Mouse (Mus musculus): ENCODE measurements around the gene Krba1. TPM values are rescaled to one million over a fixed set of nuclear protein-coding genes. Genes with fewer than 3 reads are reported as not detected.

The Krba1 gene
- polyA plus RNA-seq, 1 experiment from 2014 or later: 33.3 TPM

- H3K9ac ChIP-seq: no peak overlapping the region
- ATAC-seq (replicated peaks): no peak
- H3K36me3 ChIP-seq (replicated peaks): peaks cover 84% of the 10 kb centered on the region
- WGBS: 93% methylated on average over 6 of the region's 6 CpGs
- no peak overlapping the region for H3K4me3 ChIP-seq
- H3K9me3 ChIP-seq: no peaks in the 10 kb centered on the region
- no peak overlapping the region for H3K4me2 ChIP-seq
- H3K27me3 ChIP-seq (replicated peaks): no peaks in the 10 kb centered on the region
- no peaks in the 10 kb centered on the region for H3K4me1 ChIP-seq
- H3K27ac ChIP-seq: no peak overlapping the region
These were observed 16.1 kb downstream of the Krba1 start for GRCm38 (mm10) chr6:48411193-48412092.

DNA sequence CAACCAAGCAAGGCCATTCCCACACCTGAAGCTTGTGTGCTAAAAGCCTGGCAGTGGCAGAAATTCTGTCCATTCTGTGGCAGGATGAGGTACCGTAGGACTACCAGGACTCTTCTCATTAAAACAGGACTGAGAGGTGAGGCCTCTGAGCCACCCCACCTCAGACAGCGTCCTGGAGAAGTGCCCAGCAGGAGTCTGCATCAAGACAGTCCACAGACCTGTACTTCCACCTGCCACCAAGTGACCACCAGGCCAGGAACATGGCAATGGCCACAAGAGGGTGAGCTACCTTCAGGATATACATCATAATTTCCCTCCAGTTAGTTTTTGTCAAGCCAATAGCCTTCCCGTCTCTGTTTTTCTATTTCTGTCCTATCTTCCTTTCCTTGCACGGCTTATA, 16.8 kb downstream of the Krba1 start:
- Histone ChIP-seq H3K27ac (no peak overlapping the region), H3K9ac (no peak overlapping the region), H3K4me2 (no peak overlapping the region), H3K36me3 (replicated peaks) (peaks cover 84% of the 10 kb centered on the region), H3K4me1 (no peaks in the 10 kb centered on the region), H3K9me3 (no peaks in the 10 kb centered on the region), H3K4me3 (no peak overlapping the region), H3K27me3 (replicated peaks) (no peaks in the 10 kb centered on the region)
- WGBS: 94% methylated on average over 4 of the region's 4 CpGs
- no peak for ATAC-seq (replicated peaks)

- no peak overlapping the region for H3K4me2 ChIP-seq
- peaks cover 79% of the 10 kb centered on the region for H3K36me3 ChIP-seq (replicated peaks)
- ATAC-seq (replicated peaks): no peak
These were observed 17.3 kb downstream of the Krba1 start for GRCm38 (mm10) chr6:48412662-48413061.

DNA sequence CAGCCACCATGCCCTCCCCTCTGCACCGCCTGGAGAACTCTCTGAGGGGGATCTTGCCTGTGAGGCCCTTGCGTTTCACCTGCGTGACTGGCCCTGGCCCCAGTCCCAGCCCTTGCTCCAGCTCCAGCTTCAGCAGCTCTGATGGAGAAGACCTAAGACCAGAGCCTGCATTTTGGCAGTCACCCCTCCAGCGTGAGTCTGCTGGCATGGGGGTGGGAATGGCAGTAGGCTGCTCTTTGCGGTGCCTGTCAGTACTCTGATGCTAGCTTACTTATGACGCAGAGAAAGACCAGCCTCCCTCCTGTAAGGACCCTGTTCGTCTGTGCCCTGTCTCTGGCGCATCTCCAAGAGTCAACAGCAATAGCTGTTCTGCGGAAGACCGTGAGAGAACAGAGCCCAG, 17.7 kb downstream of the Krba1 start:
- H3K27ac ChIP-seq: no peak overlapping the region
- H3K36me3 ChIP-seq (replicated peaks): peaks cover 76% of the 10 kb centered on the region
- ATAC-seq (replicated peaks): no peak
- WGBS: 88% methylated on average over 10 of the region's 10 CpGs
- H3K4me2 ChIP-seq: no peak overlapping the region
- H3K9ac ChIP-seq: no peak overlapping the region
- H3K27me3 ChIP-seq (replicated peaks): no peaks in the 10 kb centered on the region
- no peaks in the 10 kb centered on the region for H3K4me1 ChIP-seq
- no peaks in the 10 kb centered on the region for H3K9me3 ChIP-seq
- no peak overlapping the region for H3K4me3 ChIP-seq

More at GRCm38 (mm10) chr6:48412662-48413061, 17.3 kb downstream of the Krba1 start:
- H3K27me3 ChIP-seq (replicated peaks): no peaks in the 10 kb centered on the region
- 90% methylated on average over 3 of the region's 3 CpGs for WGBS
- H3K27ac ChIP-seq: no peak overlapping the region
- no peak overlapping the region for H3K9ac ChIP-seq
- no peak overlapping the region for H3K4me3 ChIP-seq
- no peaks in the 10 kb centered on the region for H3K4me1 ChIP-seq
- no peaks in the 10 kb centered on the region for H3K9me3 ChIP-seq

GRCm38 (mm10) chr6:48414886-48415285, 19.5 kb downstream of the Krba1 start:
- Histone ChIP-seq H3K4me3 (no peak overlapping the region), H3K27me3 (replicated peaks) (no peaks in the 10 kb centered on the region), H3K36me3 (replicated peaks) (peaks cover 59% of the 10 kb centered on the region), H3K27ac (no peak overlapping the region), H3K9me3 (no peaks in the 10 kb centered on the region), H3K4me2 (no peak overlapping the region), H3K9ac (no peak overlapping the region), H3K4me1 (no peaks in the 10 kb centered on the region)
- WGBS: 96% methylated on average over 1 of the region's 1 CpGs
- ATAC-seq (replicated peaks): no peak

DNA sequence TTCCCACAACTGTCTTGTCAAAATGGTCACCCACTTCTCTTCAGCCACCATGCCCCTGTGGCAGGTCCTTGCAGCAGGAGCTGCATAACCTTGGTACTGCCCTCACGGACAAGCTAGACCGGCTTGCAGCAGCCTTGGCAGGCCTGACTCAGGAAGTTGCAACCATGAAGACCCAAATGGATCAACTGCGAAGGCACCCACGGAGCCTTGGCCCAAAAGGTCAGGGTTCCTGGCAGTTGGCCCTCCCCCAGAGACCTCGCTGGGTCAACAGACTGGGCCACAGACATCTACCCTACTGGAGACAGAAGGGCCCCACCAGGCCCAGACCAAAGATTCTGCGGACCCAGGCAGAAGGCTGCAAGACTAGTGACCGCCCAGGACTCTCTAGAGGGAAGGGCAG, 20.2 kb downstream of the Krba1 start:
- no peak overlapping the region for H3K9ac ChIP-seq
- H3K27me3 ChIP-seq (replicated peaks): no peaks in the 10 kb centered on the region
- ATAC-seq (replicated peaks): no peak
- H3K36me3 ChIP-seq (replicated peaks): peaks cover 51% of the 10 kb centered on the region
- H3K27ac ChIP-seq: no peak overlapping the region
- H3K4me2 ChIP-seq: no peak overlapping the region
- no peaks in the 10 kb centered on the region for H3K9me3 ChIP-seq
- no peaks in the 10 kb centered on the region for H3K4me1 ChIP-seq
- 98% methylated on average over 7 of the region's 7 CpGs for WGBS
- H3K4me3 ChIP-seq: no peak overlapping the region

DNA sequence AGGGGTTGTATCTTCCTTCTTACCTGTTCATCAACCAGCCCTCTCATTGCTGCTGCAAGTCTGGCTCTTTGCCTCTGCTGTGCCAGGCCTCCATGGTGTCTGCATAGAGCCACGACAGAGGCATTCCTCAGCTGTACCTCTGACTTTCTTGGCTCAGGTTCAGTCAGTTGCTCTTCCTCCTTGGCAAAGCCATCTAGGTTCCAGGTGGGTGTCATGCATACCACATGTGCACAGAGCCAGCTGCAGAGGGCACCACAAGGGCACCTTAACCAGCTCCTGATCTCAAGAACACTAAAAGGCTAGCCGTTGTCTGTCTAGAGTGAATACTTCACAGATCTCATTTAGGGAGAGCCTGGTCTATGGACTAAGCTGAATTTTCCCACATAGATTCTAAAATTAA, 21.1 kb downstream of the Krba1 start:
- Histone ChIP-seq H3K4me3 (no peak overlapping the region), H3K27ac (no peak overlapping the region), H3K27me3 (replicated peaks) (no peaks in the 10 kb centered on the region), H3K9ac (no peak overlapping the region), H3K4me2 (no peak overlapping the region), H3K4me1 (0 out of 2 replicates have a peak, but pooled peaks cover 3% of the 10 kb centered on the region), H3K36me3 (replicated peaks) (peaks cover 44% of the 10 kb centered on the region), H3K9me3 (no peaks in the 10 kb centered on the region)
- 88% methylated on average over 2 of the region's 2 CpGs for WGBS
- no peak for ATAC-seq (replicated peaks)

DNA sequence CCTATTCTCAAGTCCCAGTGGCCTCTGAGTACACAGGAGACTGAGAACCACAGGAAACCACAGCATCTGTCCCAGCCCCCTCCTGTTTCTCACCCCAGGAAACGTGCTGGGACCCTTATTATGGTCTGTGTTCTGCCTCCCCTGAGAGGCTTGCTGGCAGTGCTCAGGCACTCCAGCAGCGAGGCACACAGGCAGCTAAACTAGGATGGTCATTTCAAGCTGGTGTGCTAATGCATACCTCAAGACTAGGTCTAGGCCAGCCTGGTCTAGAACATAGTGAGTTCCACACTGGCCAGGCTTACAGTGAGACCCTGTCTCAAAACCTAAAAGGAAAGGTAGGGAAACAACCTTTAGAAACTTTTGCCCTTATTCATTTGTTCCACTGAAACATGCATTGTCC, 25.3 kb downstream of the Krba1 start:
- Histone ChIP-seq H3K27me3 (replicated peaks) (no peaks in the 10 kb centered on the region), H3K4me3 (no peak overlapping the region), H3K9ac (no peak overlapping the region), H3K4me2 (no peak overlapping the region), H3K9me3 (no peaks in the 10 kb centered on the region), H3K36me3 (replicated peaks) (peaks cover 13% of the 10 kb centered on the region), H3K27ac (no peak overlapping the region), H3K4me1 (0 out of 2 replicates have a peak, but pooled peaks cover 3% of the 10 kb centered on the region)
- ATAC-seq (replicated peaks): no peak; the same call in 1 of the 2 replicates
- WGBS: 10% methylated on average over 2 of the region's 2 CpGs

DNA sequence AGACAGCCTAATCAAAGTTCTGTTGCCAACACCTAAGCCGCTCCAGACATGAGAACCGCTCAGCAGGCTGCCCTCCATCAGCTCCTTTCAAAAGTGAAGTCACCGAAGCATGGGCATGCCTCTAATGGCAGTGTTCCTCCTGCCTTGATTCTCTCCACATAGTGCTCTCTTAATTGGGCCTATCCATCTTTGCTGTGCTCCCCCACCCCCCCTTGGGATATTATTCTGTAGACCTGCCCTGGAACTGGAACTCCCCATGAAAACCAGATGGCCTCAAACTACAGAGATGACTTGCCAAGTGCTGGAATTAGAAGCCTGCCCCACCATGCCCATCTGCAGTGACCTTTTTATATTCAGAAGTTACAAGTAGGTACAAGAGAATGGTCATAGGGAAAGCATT, 27.9 kb downstream of the Krba1 start:
- Histone ChIP-seq H3K9ac (no peak overlapping the region), H3K36me3 (replicated peaks) (no peaks in the 10 kb centered on the region), H3K27me3 (replicated peaks) (no peaks in the 10 kb centered on the region), H3K4me2 (no peak overlapping the region), H3K27ac (no peak overlapping the region), H3K4me1 (0 out of 2 replicates have a peak, but pooled peaks cover 3% of the 10 kb centered on the region), H3K9me3 (no peaks in the 10 kb centered on the region), H3K4me3 (no peak overlapping the region)
- 83% methylated on average over 3 of the region's 3 CpGs for WGBS
- ATAC-seq (replicated peaks): no peak

- no peak overlapping the region for H3K4me3 ChIP-seq
- no peak overlapping the region for H3K9ac ChIP-seq
- no peaks in the 10 kb centered on the region for H3K9me3 ChIP-seq
- H3K4me1 ChIP-seq: 0 out of 2 replicates have a peak, but pooled peaks cover 3% of the 10 kb centered on the region
- WGBS: 68% methylated on average over 5 of the region's 5 CpGs
- H3K27me3 ChIP-seq (replicated peaks): no peaks in the 10 kb centered on the region
- no peak overlapping the region for H3K4me2 ChIP-seq
- H3K27ac ChIP-seq: no peak overlapping the region
- ATAC-seq (replicated peaks): no peak
- no peaks in the 10 kb centered on the region for H3K36me3 ChIP-seq (replicated peaks)
These were observed 28.7 kb downstream of the Krba1 start for GRCm38 (mm10) chr6:48424074-48424473.

DNA sequence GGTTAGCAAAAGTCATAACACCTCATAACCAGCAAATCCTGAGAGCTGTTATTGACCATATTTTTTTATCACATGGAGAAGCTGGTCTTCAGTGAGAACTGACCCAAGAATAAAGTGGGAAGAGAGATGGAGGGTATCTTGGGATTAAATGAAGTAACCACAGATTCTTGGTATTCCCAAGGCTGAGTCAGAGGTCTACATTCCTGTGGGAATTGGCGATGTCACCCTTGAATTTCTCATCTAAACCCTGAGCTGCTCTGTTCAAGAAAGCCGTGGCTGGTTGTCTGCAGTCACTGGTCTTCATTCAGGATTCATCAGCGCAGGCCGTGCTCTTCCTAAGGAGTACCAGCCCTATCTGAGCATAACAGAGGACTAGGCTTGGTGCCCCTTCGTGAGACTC, 31.6 kb downstream of the Krba1 start:
- Histone ChIP-seq H3K36me3 (replicated peaks) (no peaks in the 10 kb centered on the region), H3K27me3 (replicated peaks) (no peaks in the 10 kb centered on the region), H3K9ac (no peak overlapping the region), H3K9me3 (no peaks in the 10 kb centered on the region), H3K4me2 (no peak overlapping the region), H3K4me3 (no peak overlapping the region), H3K4me1 (no peaks in the 10 kb centered on the region), H3K27ac (no peak overlapping the region)
- WGBS: 78% methylated on average over 5 of the region's 5 CpGs
- ATAC-seq (replicated peaks): no peak

- Histone ChIP-seq H3K36me3 (replicated peaks) (no peaks in the 10 kb centered on the region), H3K4me2 (no peak overlapping the region), H3K27me3 (replicated peaks) (no peaks in the 10 kb centered on the region), H3K9me3 (no peaks in the 10 kb centered on the region), H3K9ac (no peak overlapping the region), H3K27ac (no peak overlapping the region), H3K4me1 (no peaks in the 10 kb centered on the region), H3K4me3 (no peak overlapping the region)
- 73% methylated on average over 4 of the region's 4 CpGs for WGBS
- ATAC-seq (replicated peaks): no peak; the same call in 1 of the 2 replicates
These were observed 33.6 kb downstream of the Krba1 start for GRCm38 (mm10) chr6:48428769-48429557.

Data from midbrain, embryonic 15.5 days (tissue).